Mouse (Mus musculus) neural tube, embryonic 15.5 days (tissue): ENCODE results near the gene Gm20441. TPM values are rescaled to one million over a fixed set of nuclear protein-coding genes. Genes with fewer than 3 reads are reported as not detected.

Source experiments
- ATAC-seq: fragments of 200-750 bp; cut with Nextera tagmentation; 2 replicates; pipeline ENCODE4 v1.8.0; 2017; ENCODE audit warnings: mild to moderate bottlenecking, moderate TSS enrichment, moderate library complexity; ENCODE audit not compliant: low FRiP score
- H3K27ac ChIP-seq: fragments of 300-500 bp; sonication (generic); replicated peaks from 2 replicates; pipeline ENCODE4 v1.5.1; 2015; ENCODE audit warnings: mild to moderate bottlenecking, inconsistent platforms
- H3K27me3 ChIP-seq: fragments of 300-500 bp; sonication (generic); replicated peaks from 2 replicates; pipeline ENCODE4 v1.6.1; 2015; ENCODE audit warnings: inconsistent platforms
- H3K36me3 ChIP-seq: fragments of 300-500 bp; sonication (generic); 2 replicates; pipeline ENCODE4 v1.6.1; 2015; ENCODE audit warnings: inconsistent platforms
- H3K4me1 ChIP-seq: fragments of 300-500 bp; sonication (generic); 2 replicates; pipeline ENCODE4 v1.6.1; 2015; ENCODE audit warnings: inconsistent platforms
- H3K4me2 ChIP-seq: fragments of 300-500 bp; sonication (generic); 2 replicates; pipeline ENCODE4 v1.6.1; 2015; ENCODE audit warnings: inconsistent platforms, mild to moderate bottlenecking, moderate library complexity
- H3K4me3 ChIP-seq: fragments of 300-500 bp; sonication (generic); replicated peaks from 2 replicates; pipeline ENCODE4 v1.5.1; 2015; ENCODE audit warnings: mild to moderate bottlenecking, inconsistent platforms
- H3K9ac ChIP-seq: fragments of 300-500 bp; sonication (generic); replicated peaks from 2 replicates; pipeline ENCODE4 v1.6.1; 2015; ENCODE audit warnings: mild to moderate bottlenecking, inconsistent platforms
- H3K9me3 ChIP-seq: fragments of 300-500 bp; sonication (generic); replicated peaks from 2 replicates; pipeline ENCODE4 v1.6.1; 2016; ENCODE audit warnings: inconsistent platforms
- WGBS: fragments of 180-500 bp; shearing (Covaris S2); methylation state at CpG from one replicate; pipeline ENCODE4 v1.1.7; 2015; ENCODE audit warnings: mixed read lengths; 5-methylcytosine and 5-hydroxymethylcytosine counted together
- polyA plus RNA-seq: library from polyadenylated mRNA; unstranded; fragments of >200 nt; fragmentation: Nextera tagmentation; extraction: Ambion mirVana; gene quantifications from 2 replicates; pipeline ENCODE4 v1.2.1, GENCODE M21; 2015

Gene Gm20441
- polyA plus RNA-seq, 1 experiment from 2014 or later = not detected

- Histone ChIP-seq H3K4me2 (peak within 1 kb of the TSS; percentile 79), H3K9ac (peak within 1 kb of the TSS; percentile 42), H3K27me3 (peaks cover 10% of the 10 kb centered on the region; the same call in 1 of the 2 replicates), H3K9me3 (no peaks in the 10 kb centered on the region), H3K4me3 (peak within 1 kb of the TSS; percentile 42), H3K27ac (no peak within 1 kb of the TSS), H3K4me1 (peaks cover 27% of the 10 kb centered on the region), H3K36me3 (no peaks in the 10 kb centered on the region)
- 2% methylated on average over 18 of the region's 18 CpGs for WGBS
- peak; percentile 50; the same call in 1 of the 2 replicates for ATAC-seq
Observed at GRCm38 (mm10) chr10:75798176-75798696, 17.5 kb upstream of the Gm20441 start, which contains the start of gene Gstt1. Gene Gstt1, minus strand, starts transcription at chr10:75798584.

- H3K4me1 ChIP-seq = peaks cover 27% of the 10 kb centered on the region
- no peaks in the 10 kb centered on the region for H3K36me3 ChIP-seq
- no peaks in the 10 kb centered on the region for H3K9me3 ChIP-seq
- H3K9ac ChIP-seq = peak overlapping the region; percentile 42
- 2% methylated on average over 12 of the region's 12 CpGs for WGBS
- peak; percentile 53; the same call in 1 of the 2 replicates for ATAC-seq
- H3K27ac ChIP-seq = no peak overlapping the region
- H3K4me3 ChIP-seq = peak overlapping the region; percentile 42
- H3K4me2 ChIP-seq = peak overlapping the region; percentile 79
- H3K27me3 ChIP-seq = peaks cover 10% of the 10 kb centered on the region; the same call in 1 of the 2 replicates
Observed at GRCm38 (mm10) chr10:75797619-75798175, 16.9 kb upstream of the Gm20441 start.

DNA sequence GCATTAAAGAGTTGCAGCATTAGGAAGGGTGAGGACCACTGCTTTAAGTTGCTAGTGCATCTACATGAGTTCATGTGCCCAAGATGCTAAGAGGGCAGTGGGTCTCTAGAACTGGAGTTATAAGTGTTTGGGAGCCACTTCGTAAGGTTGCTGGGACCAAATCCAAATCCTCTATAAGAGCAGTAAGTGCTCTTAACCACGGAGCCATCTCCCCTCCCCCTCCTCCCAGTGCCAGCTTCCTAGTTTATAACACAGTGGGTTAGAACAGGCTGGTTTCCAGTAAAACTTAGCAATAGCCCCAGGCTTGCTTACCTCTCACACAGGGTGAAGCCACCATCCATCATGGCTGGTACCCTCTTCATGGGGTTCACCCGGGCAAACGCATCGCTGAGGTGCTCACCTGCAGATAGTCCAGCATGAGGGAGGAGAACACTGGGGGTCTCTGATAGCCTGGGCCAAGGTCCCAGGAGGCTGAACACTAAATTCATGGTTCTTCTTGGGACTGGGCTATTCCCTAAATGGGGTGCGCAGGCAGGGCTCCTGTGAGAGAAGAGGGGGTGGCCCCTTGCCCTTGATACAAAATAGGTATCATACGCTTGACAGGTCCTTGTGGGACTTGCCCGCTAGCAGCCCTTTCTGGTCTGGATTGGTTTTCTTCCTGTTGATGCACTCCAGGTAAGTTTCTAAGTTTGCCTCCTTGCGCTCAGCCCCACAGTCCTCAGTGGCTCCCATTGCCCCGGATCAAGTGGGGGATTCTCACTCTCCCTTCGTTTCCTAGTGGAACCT, 16.2 kb upstream of the Gm20441 start:
- Histone ChIP-seq H3K4me1 (peaks cover 27% of the 10 kb centered on the region), H3K4me2 (peak overlapping the region; percentile 79), H3K36me3 (no peaks in the 10 kb centered on the region), H3K27ac (no peak overlapping the region), H3K27me3 (peaks cover 10% of the 10 kb centered on the region; the same call in 1 of the 2 replicates), H3K9me3 (no peaks in the 10 kb centered on the region), H3K4me3 (peak overlapping the region; percentile 42; the same call in 1 of the 2 replicates), H3K9ac (no peak overlapping the region)
- 50% methylated on average over 11 of the region's 11 CpGs for WGBS
- ATAC-seq = no peak

GRCm38 (mm10) chr10:75794880-75795279, 14.1 kb upstream of the Gm20441 start:
- no peaks in the 10 kb centered on the region for H3K36me3 ChIP-seq
- H3K4me2 ChIP-seq = no peak overlapping the region
- no peak overlapping the region for H3K27ac ChIP-seq
- H3K9ac ChIP-seq = no peak overlapping the region
- no peaks in the 10 kb centered on the region for H3K9me3 ChIP-seq
- H3K27me3 ChIP-seq = peaks cover 10% of the 10 kb centered on the region; the same call in 1 of the 2 replicates
- H3K4me1 ChIP-seq = peaks cover 27% of the 10 kb centered on the region
- WGBS = 41% methylated on average over 3 of the region's 3 CpGs
- no peak for ATAC-seq
- no peak overlapping the region for H3K4me3 ChIP-seq

- 21% methylated on average over 7 of the region's 7 CpGs for WGBS
- Histone ChIP-seq H3K27ac (no peak overlapping the region), H3K4me3 (no peak overlapping the region), H3K4me2 (no peak overlapping the region), H3K4me1 (peaks cover 9% of the 10 kb centered on the region; the same call in 1 of the 2 replicates), H3K9me3 (no peaks in the 10 kb centered on the region), H3K9ac (no peak overlapping the region), H3K36me3 (no peaks in the 10 kb centered on the region), H3K27me3 (no peaks in the 10 kb centered on the region)
- ATAC-seq = no peak
Observed at GRCm38 (mm10) chr10:75790773-75791172, 10.0 kb upstream of the Gm20441 start.

GRCm38 (mm10) chr10:75789841-75790240, 9.1 kb upstream of the Gm20441 start:
- peaks cover 5% of the 10 kb centered on the region; the same call in 1 of the 2 replicates for H3K4me1 ChIP-seq
- no peaks in the 10 kb centered on the region for H3K9me3 ChIP-seq
- no peak overlapping the region for H3K27ac ChIP-seq
- WGBS = 91% methylated on average over 5 of the region's 5 CpGs
- ATAC-seq = no peak
- H3K27me3 ChIP-seq = no peaks in the 10 kb centered on the region
- H3K9ac ChIP-seq = no peak overlapping the region
- H3K4me3 ChIP-seq = no peak overlapping the region
- H3K36me3 ChIP-seq = no peaks in the 10 kb centered on the region
- H3K4me2 ChIP-seq = no peak overlapping the region

DNA sequence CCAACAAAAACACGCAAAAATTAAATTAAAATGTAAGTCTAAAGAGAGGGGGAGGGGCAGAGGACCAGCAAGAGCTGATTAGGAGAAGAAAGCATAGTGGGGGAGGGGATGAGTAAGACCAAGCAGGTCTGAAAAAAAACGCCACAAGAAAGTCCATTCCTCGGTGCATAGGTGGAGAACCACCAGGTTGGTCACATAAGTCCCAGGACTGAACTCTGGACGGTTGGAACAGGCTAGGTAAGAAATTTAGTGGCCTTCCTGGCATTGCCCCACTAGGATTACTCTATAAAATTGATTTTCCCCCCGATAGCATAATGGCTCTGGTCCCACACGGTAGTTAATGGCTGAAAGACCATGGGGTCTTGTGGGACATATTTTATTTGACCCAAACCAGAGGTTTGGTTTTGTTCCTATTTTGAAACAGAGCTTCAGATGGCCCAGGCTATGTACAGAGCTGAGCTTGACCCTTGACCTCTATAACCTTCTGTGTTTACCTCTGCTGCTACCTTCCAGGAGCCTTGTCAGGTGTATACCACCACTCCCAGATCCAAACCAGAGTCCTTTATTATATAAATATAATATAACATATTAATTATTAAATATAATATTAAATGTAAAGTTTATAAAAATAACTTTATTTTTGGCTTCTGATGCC, 8.5 kb upstream of the Gm20441 start:
- whole genome bisulfite sequencing = 77% methylated on average over 6 of the region's 6 CpGs
- H3K27me3 ChIP-seq = peaks cover under 1% of the 10 kb centered on the region; the same call in 1 of the 2 replicates
- H3K4me3 ChIP-seq = no peak overlapping the region
- H3K27ac ChIP-seq = no peak overlapping the region
- H3K9me3 ChIP-seq = no peaks in the 10 kb centered on the region
- ATAC-seq = no peak
- H3K9ac ChIP-seq = no peak overlapping the region
- H3K36me3 ChIP-seq = no peaks in the 10 kb centered on the region
- H3K4me1 ChIP-seq = no peaks in the 10 kb centered on the region
- no peak overlapping the region for H3K4me2 ChIP-seq

DNA sequence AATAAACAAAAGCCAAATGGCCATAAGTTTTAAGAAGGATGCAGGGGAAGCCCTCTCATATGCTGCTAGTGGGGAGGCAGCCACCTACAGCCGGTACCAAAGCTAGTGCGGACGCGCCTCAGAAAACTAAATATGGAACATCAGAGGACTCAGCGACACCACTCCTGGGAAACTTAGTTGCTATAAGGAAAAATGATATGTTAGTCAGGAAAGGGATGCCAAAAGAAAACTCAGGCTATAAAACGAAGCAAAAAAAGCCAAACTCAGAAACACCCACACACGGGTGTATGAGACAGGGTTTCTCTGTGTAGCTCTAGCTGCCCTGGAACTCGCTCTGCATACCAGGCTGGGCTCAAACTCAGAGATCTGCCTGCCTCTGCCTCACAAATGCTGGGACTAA, 7.5 kb upstream of the Gm20441 start:
- Histone ChIP-seq H3K9me3 (no peaks in the 10 kb centered on the region), H3K4me3 (no peak overlapping the region), H3K4me1 (no peaks in the 10 kb centered on the region), H3K4me2 (no peak overlapping the region), H3K36me3 (no peaks in the 10 kb centered on the region), H3K27me3 (peaks cover 6% of the 10 kb centered on the region; the same call in 1 of the 2 replicates), H3K9ac (no peak overlapping the region), H3K27ac (no peak overlapping the region)
- no peak for ATAC-seq
- 95% methylated on average over 8 of the region's 8 CpGs for WGBS

DNA sequence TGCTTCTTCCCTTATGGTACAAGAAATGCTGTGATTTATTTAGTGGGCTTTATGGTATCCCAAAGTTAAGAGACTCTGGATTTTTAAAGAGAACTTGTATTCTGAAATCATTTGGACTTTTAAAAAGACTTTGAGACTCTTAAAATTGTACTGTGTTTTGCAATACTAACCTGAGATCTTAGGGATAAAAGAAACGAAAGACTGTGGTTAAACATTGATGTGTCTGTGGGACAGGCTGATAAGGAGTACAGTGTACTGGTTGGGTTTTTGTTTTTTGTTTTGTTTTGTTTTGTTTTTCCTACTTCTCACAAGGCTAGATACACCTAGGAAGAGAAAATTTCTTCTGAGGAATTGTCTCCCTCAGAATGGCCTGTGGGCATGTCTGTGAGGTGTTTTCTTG, 4.7 kb upstream of the Gm20441 start:
- Histone ChIP-seq H3K27ac (no peak overlapping the region), H3K4me2 (no peak overlapping the region), H3K9ac (no peak overlapping the region), H3K27me3 (peaks cover 26% of the 10 kb centered on the region), H3K4me3 (no peak overlapping the region), H3K9me3 (no peaks in the 10 kb centered on the region), H3K4me1 (peaks cover 8% of the 10 kb centered on the region), H3K36me3 (no peaks in the 10 kb centered on the region)
- WGBS = 92% methylated on average over 1 of the region's 1 CpGs
- ATAC-seq = no peak

GRCm38 (mm10) chr10:75779206-75780174, 1.3 kb downstream of the Gm20441 start:
- H3K4me1 ChIP-seq = peaks cover 10% of the 10 kb centered on the region
- no peaks in the 10 kb centered on the region for H3K36me3 ChIP-seq
- no peak overlapping the region for H3K4me3 ChIP-seq
- H3K9me3 ChIP-seq = no peaks in the 10 kb centered on the region
- no peak overlapping the region for H3K9ac ChIP-seq
- peaks cover 62% of the 10 kb centered on the region for H3K27me3 ChIP-seq
- WGBS = 38% methylated on average over 15 of the region's 15 CpGs
- no peak overlapping the region for H3K4me2 ChIP-seq
- H3K27ac ChIP-seq = no peak overlapping the region
- ATAC-seq = no peak

DNA sequence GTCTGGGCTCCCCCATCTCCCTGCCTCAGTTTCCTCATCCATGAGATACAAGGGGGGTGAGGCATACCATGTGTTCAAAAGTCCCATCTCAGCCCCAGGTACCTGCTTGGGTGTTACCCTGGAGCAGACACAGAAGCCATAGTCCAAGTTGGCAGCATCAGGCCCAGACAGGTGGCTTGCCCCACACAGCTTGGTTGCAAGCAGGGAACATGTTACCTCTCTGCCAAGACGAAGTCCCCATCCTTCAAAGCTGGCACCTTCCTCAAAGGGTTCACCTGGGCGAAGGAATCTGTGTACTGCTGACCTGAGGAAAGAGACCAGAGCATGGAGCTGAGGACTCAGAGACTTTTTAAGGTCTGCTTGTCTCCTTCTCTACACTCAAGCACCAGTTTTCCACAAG, 2.9 kb downstream of the Gm20441 start:
- Histone ChIP-seq H3K4me3 (no peak overlapping the region), H3K27me3 (peaks cover 56% of the 10 kb centered on the region), H3K4me2 (no peak overlapping the region), H3K27ac (no peak overlapping the region), H3K36me3 (no peaks in the 10 kb centered on the region), H3K9me3 (no peaks in the 10 kb centered on the region), H3K4me1 (peaks cover 15% of the 10 kb centered on the region), H3K9ac (no peak overlapping the region)
- ATAC-seq = no peak
- 88% methylated on average over 2 of the region's 2 CpGs for WGBS
